Mouse (Mus musculus) lung, adult 18-20 months (tissue): ENCODE measurements around the gene Ppp2r5b.

Experiments used
- DNase-seq, 2 experiments: peaks; one replicate each; pipeline ENCODE4 v3.0.0; 2022; ENCODE audit warnings: mixed read lengths in 2 of 2

Gene Ppp2r5b

DNA sequence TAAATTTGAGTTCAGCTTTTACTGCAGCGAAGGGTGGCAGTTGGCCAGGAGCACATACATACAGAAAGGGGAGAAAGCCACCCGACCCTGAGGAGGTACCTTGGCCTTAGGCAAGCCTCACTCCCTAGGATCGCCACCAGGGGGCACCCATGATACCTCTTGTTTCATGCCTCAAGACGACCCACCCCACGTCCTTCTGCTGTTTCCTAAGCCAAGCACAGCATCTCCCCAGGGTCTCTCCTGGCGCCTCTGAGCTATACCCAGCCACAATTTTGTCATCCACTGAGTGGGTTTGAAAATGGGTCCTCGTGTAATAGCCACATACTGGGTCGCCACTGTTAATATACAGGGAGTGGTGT is 32.5 kb upstream of the Ppp2r5b start:
- DNase-seq: peak; percentile 85 to 88

- DNase-seq: peak in 1 of 2 experiments; percentile 55
Measured at GRCm38 (mm10) chr19:6267306-6268169, 31.9 kb upstream of the Ppp2r5b start.

DNA sequence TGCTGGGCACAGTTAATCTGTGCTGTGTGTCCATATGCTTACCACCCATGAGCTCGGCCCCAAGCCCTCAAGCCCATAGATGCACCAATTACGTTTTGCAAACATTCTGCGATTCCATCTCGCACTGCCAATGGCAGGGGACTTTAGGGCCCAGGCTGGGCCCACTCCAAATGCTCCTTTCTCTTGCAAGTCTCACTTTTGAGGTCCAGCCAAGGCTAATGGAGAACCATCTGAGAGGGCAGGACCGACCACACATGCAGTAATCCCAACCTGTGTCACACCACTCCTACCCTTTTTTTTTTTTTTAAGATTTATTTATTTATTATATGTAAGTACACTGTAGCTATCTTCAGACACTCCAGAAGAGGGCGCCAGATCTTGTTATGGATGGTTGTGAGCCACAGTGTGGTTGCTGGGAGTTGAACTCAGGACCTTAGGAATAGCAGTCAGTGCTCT is 30.1 kb upstream of the Ppp2r5b start:
- no peak for DNase-seq

- DNase-seq: no peak
Measured at GRCm38 (mm10) chr19:6264945-6265344, 29.3 kb upstream of the Ppp2r5b start.

DNA sequence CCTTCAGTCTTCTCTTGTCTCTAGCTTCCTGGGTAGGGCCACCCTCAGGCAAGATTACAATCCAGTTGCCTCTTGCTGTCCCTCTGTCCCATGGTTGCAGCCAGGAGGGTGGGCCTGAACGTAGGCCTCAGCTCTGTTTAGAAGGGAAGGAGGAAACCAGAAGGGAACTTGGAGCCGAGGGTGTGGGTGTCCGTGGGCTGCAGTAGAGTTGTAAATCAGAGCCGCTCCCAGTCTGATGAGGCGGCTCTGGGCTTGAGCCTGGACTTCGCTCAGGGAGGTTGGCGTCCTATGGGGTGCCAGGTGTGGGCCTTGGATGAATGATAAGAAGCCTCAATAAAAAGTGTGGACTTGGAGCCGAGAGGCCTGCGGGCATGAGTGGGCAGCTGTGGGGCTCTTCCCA is 28.5 kb upstream of the Ppp2r5b start:
- DNase-seq: no peak

DNA sequence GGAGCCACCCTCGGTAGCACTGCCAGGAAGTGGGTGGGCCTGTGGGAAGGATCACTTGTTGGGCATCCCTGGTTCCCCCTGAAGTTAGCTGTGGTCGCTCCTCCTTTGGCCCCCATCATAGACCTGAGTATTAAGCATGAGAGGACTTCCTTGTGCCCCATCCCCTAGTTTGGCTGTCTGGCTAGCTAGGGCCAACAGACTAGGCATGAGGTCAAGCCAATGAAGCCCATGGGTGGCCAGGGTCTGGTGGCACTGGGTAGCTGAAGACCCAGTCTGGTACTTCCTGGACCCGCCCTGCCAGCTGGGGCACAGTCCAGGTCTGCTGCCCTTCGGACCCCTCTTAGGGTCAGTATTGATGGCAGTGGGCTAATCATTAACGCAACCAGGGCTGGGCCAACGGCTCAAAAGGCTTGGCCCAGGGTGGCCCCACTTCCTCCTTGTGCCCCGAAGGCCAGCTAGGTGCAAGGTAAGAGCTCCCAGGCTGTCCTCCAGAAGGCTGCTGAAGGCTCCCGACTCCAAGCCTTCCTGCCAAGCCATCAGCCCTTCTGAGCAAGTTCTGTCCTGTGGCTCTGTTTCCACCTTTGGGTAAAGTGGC is 27.3 kb upstream of the Ppp2r5b start:
- DNase-seq: no peak

- DNase-seq: peak; percentile 69 to 75
Measured at GRCm38 (mm10) chr19:6262222-6262621, 26.6 kb upstream of the Ppp2r5b start.

- DNase-seq: no peak
Measured at GRCm38 (mm10) chr19:6261379-6261778, 25.7 kb upstream of the Ppp2r5b start.

DNA sequence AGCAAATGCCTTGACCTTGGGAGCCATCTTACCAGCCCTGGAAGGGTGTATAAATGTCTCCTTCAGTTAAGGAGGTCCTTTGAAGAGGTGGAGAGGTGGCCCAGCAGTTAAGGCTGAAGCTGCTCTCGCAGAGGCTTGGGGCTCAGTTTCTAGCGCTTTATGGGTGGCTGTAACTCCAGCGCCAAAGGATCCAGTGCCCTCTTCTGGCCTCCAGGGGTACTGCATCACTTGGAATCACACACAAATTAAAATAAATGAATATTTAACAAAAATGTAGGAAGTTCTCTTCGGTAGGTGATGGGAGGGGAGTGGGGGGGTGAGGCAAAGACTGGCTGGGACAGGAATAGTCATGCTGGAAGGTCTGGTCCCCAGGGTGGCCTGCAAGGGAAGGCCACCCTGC is 25.3 kb upstream of the Ppp2r5b start:
- DNase-seq: no peak

- no peak for DNase-seq
Measured at GRCm38 (mm10) chr19:6260428-6260827, 24.8 kb upstream of the Ppp2r5b start.

DNA sequence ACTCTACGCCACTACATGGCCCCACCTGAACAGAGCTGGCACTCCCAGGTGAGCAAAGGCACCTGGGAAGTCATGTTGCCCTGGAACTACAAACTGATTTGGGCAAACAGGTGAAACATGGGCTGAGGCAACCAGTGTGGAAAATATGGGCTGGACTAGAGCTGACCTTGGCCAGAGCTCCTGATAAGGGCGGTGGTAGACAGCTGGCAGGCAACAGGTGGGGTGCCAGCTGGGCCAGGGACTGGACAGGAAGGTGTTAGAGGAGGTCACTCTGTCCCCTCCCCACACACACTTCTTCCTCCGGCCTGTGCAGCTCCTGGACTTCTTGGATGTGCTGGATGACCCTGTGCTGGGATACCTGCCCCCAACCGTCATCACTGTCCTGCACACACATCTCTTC is 17.3 kb upstream of the Ppp2r5b start:
- DNase-seq: no peak

DNA sequence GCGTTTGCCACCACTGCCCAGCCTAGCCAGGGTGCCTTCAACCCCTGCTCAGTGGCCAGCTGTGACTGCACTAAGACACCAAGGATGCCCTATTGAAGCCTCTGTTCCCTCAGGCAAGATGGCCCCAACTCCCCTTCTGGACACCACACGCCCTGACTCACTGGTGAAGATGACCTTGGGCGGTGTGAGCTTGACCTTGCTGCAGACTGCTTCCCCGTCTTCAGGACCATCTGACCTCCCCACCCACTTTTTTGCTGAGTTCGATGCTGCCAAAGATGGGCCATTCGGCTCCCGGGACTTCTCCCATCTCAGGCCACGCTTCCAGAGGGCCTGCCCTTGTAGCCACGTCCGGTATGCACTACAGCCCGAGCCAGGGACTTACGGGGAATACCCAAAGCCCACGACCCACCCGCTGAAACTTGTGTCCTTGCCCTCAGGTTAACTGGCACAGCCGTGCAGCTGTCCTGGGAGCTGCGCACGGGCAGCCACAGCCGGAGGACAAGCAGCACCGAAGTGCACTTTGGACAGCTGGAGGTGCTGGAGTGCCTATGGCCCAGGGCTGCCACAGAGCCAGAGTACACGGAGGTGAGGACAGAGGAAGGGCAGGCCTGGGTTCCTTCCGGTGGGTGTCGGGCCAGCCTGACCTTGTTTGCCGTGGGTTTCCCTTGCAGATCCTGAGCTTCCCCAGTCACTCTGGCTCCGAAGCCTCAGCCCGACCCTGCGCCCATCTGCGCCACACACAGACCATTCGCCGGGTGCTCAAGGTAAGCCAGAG is 12.0 kb upstream of the Ppp2r5b start:
- no peak for DNase-seq

DNA sequence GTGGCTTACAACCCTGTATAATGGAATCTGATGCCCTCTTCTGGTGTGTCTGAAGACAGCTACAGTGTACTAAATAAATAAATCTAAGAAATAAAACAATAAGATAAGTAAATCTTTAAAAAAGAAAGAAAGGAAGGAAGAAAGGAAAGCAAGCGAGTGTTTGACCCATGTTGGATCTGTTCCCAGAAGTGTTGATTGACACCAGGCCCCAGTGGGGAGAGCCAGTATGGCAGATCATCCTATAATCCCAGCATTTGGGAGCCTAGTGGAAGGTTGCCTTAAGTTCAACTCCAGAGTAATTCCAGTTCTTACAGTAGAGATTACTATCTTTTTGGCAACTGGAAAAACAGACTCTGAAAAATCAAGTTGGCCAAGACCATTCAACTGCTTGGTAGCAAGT is 10.1 kb upstream of the Ppp2r5b start:
- DNase-seq: no peak

DNA sequence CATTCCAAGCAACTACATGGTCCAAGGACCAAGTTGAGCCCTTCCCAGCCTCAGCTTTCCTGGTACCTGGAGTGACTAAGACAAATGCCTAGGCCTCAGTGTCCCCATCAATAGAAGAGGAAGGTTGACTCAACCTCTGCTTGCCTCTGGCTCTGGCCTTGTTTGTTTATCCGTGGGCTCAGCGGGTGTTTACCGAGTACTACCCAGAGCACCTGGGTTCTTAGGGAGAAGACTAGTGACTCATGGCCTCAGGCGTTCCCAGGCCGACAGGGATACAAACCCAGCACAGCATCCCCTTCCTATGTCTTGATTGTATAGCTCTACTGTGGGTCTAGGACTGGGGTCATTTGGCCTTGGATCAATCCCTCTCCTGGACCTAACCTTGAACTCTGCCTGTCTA is 7.6 kb upstream of the Ppp2r5b start:
- DNase-seq: no peak

DNA sequence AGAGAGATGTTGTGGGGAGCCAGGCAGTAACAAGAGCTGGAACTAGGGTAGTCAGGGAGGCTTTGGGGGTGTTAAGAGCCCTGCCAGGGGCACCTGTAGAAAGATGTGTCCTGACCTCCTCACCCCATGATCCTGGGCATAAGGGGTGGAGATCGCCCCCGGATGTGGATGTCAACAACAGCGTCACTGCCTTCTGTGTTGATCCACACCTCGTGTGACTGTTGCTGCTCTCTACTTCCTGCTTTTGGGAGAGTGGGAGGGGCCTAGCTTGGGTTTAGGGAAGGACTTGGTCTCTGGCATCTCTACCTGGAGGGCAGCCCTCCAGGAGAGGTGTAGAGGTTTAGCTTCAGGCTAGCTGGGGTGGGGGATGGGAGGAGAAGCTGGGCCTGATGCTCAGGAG is 6.6 kb upstream of the Ppp2r5b start:
- DNase-seq: peak; percentile 77 to 85

DNA sequence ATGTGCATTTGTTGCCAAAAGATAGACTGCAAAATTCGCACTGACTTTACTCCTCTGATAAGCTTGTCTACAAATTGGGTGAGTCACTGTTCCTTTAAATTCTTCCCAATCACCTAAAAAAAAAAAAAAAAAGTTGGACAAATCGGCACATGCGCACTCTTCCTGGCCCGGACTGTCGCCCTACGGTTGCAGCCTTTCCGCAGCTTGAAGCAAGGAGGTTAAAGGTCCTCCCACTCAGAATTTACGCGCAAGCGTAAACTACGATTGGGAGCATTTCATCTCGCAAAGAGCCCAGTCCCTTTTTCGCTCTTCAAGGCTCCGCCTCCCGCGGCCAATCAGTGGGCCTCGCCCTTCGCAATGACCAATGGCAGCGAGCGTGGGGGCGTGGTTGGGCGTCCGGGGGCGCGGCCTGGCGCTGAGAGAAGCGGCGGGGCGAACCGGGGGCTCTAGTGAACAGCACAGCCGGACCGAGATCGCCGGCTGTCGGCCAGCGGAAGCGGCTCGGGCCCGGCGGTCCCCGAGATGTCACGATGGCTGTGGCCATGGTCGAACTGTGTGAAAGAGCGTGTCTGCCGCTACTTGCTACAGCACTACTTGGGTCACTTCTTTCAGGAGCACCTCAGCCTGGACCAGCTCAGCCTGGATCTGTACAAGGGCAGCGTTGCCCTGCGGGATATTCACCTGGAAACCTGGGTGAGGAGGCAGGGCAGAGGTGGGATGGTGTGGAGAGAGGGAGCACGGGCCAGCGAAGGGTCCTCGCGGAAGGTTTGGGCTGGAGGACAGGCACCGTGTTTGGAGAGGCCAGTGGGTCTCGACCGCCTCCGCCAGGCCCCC is 5.8 kb upstream of the Ppp2r5b start, which contains the start of gene Atg2a:
TSS of gene Atg2a (plus strand) at position 395 of the 834 bp plus-strand sequence.
- DNase-seq: peak; percentile 99 to 100

DNA sequence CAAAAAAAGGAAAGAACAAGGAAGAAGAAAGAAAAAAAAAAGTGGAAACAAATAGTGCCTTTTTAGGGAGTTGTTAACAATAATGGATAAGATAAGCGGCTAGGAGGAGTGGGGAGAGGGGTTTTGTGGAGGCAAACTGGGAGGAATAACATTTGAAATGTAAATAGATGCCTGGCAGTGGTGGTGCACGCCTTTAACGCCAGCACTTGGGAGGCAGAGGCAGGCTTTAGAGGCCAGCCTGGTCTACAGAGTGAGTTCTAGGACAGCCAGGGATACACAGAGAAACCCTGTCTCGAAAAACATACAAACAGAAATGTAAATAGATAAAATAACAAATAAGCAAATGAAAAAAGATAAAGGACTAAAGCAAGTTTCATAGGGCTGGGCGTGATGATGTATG is 5.1 kb upstream of the Ppp2r5b start:
- DNase-seq: no peak

GRCm38 (mm10) chr19:6240136-6240535 is 4.5 kb upstream of the Ppp2r5b start:
- no peak for DNase-seq

DNA sequence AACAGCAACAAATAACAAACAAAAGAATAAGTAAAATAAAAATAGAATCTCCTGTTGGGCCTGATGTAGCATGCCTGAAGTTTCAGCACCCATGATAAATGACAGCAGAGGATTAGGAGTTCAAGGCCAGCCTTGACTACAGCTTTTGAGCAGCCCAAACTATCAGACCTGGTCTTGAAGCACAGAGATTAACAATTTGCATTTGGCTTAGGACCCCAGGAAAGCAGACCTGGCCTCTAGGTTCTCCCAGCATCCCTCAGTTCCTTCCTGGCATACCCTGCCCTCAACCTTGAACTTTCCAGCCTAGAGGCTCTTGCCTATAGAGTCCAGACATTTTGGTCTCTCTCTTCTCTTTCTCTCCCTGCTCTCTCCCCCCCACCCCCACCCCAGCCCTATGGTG is 3.1 kb upstream of the Ppp2r5b start:
- no peak for DNase-seq

DNA sequence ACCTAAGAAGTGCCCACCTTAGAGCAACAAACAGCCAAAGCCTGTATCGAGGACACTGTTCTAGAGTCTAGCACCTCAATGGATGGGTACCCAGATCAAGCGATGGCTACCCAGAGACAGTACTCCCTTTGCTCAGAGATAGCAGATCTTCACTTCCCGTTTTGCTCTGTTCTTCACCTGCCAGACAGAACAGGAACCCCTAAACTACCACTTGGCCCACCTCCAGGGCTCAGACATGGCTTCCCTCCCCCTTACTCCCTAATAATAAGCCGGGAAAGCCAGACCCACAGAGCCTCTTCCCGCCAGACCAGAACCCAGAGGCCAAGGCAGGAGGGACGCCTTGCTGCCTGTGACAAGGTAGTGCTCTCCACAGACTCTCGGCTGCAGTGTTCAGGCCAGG is 1.2 kb upstream of the Ppp2r5b start:
- no peak for DNase-seq

DNA sequence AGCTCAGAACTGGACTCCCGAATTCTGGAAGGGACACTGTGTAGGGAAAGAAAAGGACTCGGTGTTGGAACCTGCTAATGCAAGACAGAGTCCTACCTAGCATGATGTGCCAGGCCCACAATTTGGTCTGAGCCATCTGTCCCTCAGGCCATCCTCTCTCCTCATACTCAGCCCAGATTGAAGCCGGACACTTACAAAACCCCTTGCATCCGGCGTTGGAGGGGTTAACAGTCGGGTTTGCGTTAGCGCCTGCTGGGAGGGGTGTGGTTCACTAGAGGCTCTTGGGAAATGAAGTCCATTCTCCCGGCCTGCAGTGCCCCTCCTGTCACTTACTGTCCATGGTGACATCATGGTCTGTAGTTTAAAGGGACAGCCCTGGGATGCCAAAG is 375 bp upstream of the Ppp2r5b start:
- peak; percentile 92 to 94 for DNase-seq

- peak; percentile 57 to 63 for DNase-seq
Measured at GRCm38 (mm10) chr19:6234337-6235083, 1.2 kb downstream of the Ppp2r5b start.
